Mouse (Mus musculus) ES-Bruce4 (cell line): ENCODE results near the gene Ect2l. TPM values are rescaled to one million over a fixed set of nuclear protein-coding genes. Genes with fewer than 3 reads are reported as not detected.

Experiments used
- H3K27ac ChIP-seq: 2 replicates; pipeline ENCODE4 v1.5.1; 2012; ENCODE audit warnings: low read length, inconsistent platforms; ENCODE audit not compliant: insufficient read depth
- H3K27me3 ChIP-seq: 2 replicates; pipeline ENCODE4 v1.6.1; 2012; ENCODE audit warnings: mild to moderate bottlenecking, low read length, inconsistent platforms; ENCODE audit not compliant: control insufficient read depth, poor library complexity, insufficient read depth, severe bottlenecking
- H3K36me3 ChIP-seq: 2 replicates; pipeline ENCODE4 v1.6.1; 2012; ENCODE audit warnings: inconsistent platforms, mild to moderate bottlenecking, low read length, moderate library complexity; ENCODE audit not compliant: control insufficient read depth, poor library complexity, insufficient read depth, severe bottlenecking
- H3K4me1 ChIP-seq: one replicate; pipeline ENCODE4 v1.8.1; 2011; ENCODE audit warnings: low read length; ENCODE audit not compliant: control insufficient read depth, insufficient read depth
- H3K4me3 ChIP-seq: 2 replicates; pipeline ENCODE4 v1.5.1; 2011; ENCODE audit warnings: low read depth, mild to moderate bottlenecking, low read length
- H3K9ac ChIP-seq: 2 replicates; pipeline ENCODE4 v1.6.1; 2012; ENCODE audit warnings: low read depth, mild to moderate bottlenecking, inconsistent platforms; ENCODE audit not compliant: poor library complexity, severe bottlenecking
- H3K9me3 ChIP-seq: replicated peaks from 2 replicates; pipeline ENCODE4 v1.6.1; 2012; ENCODE audit warnings: mild to moderate bottlenecking, low read length, inconsistent platforms; ENCODE audit not compliant: control insufficient read depth, poor library complexity, insufficient read depth, severe bottlenecking
- CTCF ChIP-seq: IDR thresholded peaks from one replicate; pipeline ENCODE4 v1.8.1; 2011; ENCODE audit warnings: low read depth, low read length
- EP300 ChIP-seq: IDR thresholded peaks from 2 replicates; pipeline ENCODE4 v1.6.1; 2011; ENCODE audit warnings: low read depth, low read length; ENCODE audit not compliant: insufficient read depth
- POLR2A ChIP-seq: IDR thresholded peaks from one replicate; pipeline ENCODE4 v1.8.1; 2011; ENCODE audit warnings: low read length; ENCODE audit not compliant: insufficient read depth
- polyA plus RNA-seq: library from polyadenylated mRNA; stranded (reverse); fragments of >200 nt; gene quantifications from 2 replicates; pipeline ENCODE4 v1.2.4, GENCODE M21; 2011; ENCODE audit warnings: low read depth; ENCODE audit not compliant: missing spikeins, insufficient read depth, insufficient read length

The Ect2l gene
- polyA plus RNA-seq: 0.52 and 1.5 TPM in 2 replicates

GRCm38 (mm10) chr10:18210726-18211125 is at the start of gene Ect2l:
TSS of gene Ect2l (minus strand) at chr10:18210890.
- TF ChIP-seq POLR2A: no peak
- TF ChIP-seq EP300: 0 out of 2 replicates have a peak, but pooled peaks have one; percentile 39
- peak; percentile 87 for TF ChIP-seq CTCF
- no peak within 1 kb of the TSS for H3K27ac ChIP-seq
- H3K9me3 ChIP-seq: no peaks in the 10 kb centered on the region
- H3K4me3 ChIP-seq: no peak within 1 kb of the TSS
- H3K36me3 ChIP-seq: no peaks in the 10 kb centered on the region
- H3K9ac ChIP-seq: no peak within 1 kb of the TSS
- no peaks in the 10 kb centered on the region for H3K4me1 ChIP-seq
- no peaks in the 10 kb centered on the region for H3K27me3 ChIP-seq

DNA sequence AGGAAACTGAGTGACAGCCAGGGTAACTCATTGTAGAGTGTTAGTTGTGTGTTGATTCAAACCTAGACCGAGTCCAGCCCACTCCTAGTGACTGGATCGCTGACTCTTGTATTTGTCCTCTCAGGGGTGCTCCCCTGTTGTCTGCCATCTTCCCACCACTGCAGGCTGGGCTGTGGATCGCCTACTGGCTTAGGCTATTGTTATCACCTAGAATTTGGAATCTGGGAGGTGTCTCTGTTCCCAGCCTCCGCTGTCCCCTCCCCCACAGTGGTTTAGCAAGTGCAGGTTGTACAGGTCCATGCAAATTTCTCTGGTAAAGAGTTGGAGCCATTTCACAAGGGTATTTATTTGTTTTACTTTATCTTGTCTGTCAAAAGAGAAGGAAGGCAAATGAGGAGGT is 40.7 kb upstream of the Ect2l start:
- no peaks in the 10 kb centered on the region for H3K9me3 ChIP-seq
- H3K27ac ChIP-seq: peak overlapping the region; percentile 40; the same call in 1 of the 2 replicates
- no peak overlapping the region for H3K4me3 ChIP-seq
- no peaks in the 10 kb centered on the region for H3K27me3 ChIP-seq
- no peaks in the 10 kb centered on the region for H3K36me3 ChIP-seq
- TF ChIP-seq EP300 (0 out of 2 replicates have a peak, but pooled peaks have one; percentile 20), POLR2A (no peak), CTCF (no peak)
- peaks cover 2% of the 10 kb centered on the region for H3K4me1 ChIP-seq
- H3K9ac ChIP-seq: no peak overlapping the region

DNA sequence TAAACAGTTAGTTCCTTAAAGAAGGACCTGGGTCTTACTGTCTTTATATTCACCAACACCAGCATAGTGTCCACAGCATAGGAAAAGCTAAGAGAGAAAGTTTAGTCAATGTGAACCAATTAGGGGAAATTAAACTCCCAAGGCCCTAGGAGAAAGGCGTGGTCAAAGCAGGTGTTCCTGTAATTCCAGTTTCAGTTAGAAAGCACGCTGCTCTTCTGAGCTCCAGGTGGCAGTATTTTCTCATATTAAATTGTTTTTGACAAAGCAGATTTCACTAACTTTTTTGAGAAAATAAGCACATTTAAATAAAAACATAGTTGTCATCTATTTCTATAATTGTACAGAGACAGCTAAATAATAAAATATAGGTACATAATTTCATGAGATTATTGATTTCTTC is 32.9 kb upstream of the Ect2l start:
- H3K27me3 ChIP-seq: no peaks in the 10 kb centered on the region
- peaks cover 10% of the 10 kb centered on the region for H3K9me3 ChIP-seq
- H3K36me3 ChIP-seq: no peaks in the 10 kb centered on the region
- no peak overlapping the region for H3K9ac ChIP-seq
- no peak overlapping the region for H3K27ac ChIP-seq
- H3K4me1 ChIP-seq: no peaks in the 10 kb centered on the region
- no peak overlapping the region for H3K4me3 ChIP-seq
- TF ChIP-seq EP300: no peak
- no peak for TF ChIP-seq POLR2A
- TF ChIP-seq CTCF: no peak

DNA sequence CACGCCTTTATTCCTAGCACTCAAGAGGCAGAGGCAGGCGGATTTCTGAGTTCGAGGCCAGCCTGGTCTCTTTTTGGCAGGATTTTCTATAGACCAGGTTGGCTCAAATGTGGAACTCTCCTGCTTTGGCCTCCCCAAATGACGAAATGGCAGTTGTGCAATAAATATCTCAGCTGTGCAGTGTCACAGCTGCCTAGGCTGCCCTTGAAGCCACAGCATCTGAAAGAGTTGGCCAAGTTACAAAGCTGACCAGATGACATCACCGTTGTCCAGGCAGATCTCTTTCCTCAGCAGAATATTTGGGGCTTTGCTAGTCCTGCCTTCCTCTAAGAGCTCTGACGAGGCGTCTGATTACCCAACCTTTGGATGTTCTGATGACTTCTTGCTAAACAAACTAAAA is 26.5 kb upstream of the Ect2l start:
- Histone ChIP-seq H3K4me3 (no peak overlapping the region), H3K27ac (no peak overlapping the region)
- TF ChIP-seq POLR2A (no peak), CTCF (no peak), EP300 (no peak)

GRCm38 (mm10) chr10:18236328-18236927 is 25.7 kb upstream of the Ect2l start:
- Histone ChIP-seq H3K9ac (no peak overlapping the region), H3K4me3 (no peak overlapping the region), H3K4me1 (no peaks in the 10 kb centered on the region), H3K36me3 (no peaks in the 10 kb centered on the region), H3K27ac (no peak overlapping the region), H3K27me3 (no peaks in the 10 kb centered on the region), H3K9me3 (peaks cover 19% of the 10 kb centered on the region)
- TF ChIP-seq EP300: no peak
- no peak for TF ChIP-seq CTCF
- TF ChIP-seq POLR2A: no peak

More for the DNA sequence above, 26.5 kb upstream of the Ect2l start:
- H3K9me3 ChIP-seq: peaks cover 22% of the 10 kb centered on the region
- no peaks in the 10 kb centered on the region for H3K27me3 ChIP-seq
- H3K4me1 ChIP-seq: no peaks in the 10 kb centered on the region
- H3K36me3 ChIP-seq: no peaks in the 10 kb centered on the region
- H3K9ac ChIP-seq: no peak overlapping the region

- peak overlapping the region; percentile 98 for H3K4me3 ChIP-seq
- peaks cover 18% of the 10 kb centered on the region for H3K9me3 ChIP-seq
- H3K27ac ChIP-seq: 0 out of 2 replicates have a peak overlapping the region, but pooled peaks have one; percentile 19
- H3K36me3 ChIP-seq: no peaks in the 10 kb centered on the region
- H3K27me3 ChIP-seq: no peaks in the 10 kb centered on the region
- no peaks in the 10 kb centered on the region for H3K4me1 ChIP-seq
- TF ChIP-seq EP300: no peak
- no peak for TF ChIP-seq POLR2A
- TF ChIP-seq CTCF: no peak
- H3K9ac ChIP-seq: peak overlapping the region; percentile 13
Measured at GRCm38 (mm10) chr10:18235402-18235747, 24.7 kb upstream of the Ect2l start.
